Mouse (Mus musculus) small intestine, adult 2 months (tissue): ENCODE data around the gene Ntm. TPM values are rescaled to one million over a fixed set of nuclear protein-coding genes. Genes with fewer than 3 reads are reported as not detected.

Experiments
- H3K27ac ChIP-seq: fragments of 200-500 bp; 2 replicates; pipeline ENCODE4 v1.5.1; 2012; ENCODE audit warnings: low read depth, low read length, control low read depth, inconsistent platforms; ENCODE audit not compliant: insufficient read depth
- H3K27me3 ChIP-seq: fragments of 200-500 bp; 2 replicates; pipeline ENCODE4 v1.6.1; 2012; ENCODE audit warnings: mild to moderate bottlenecking, moderate library complexity, low read length, inconsistent platforms; ENCODE audit not compliant: control insufficient read depth, insufficient read depth
- H3K36me3 ChIP-seq: fragments of 200-500 bp; 2 replicates; pipeline ENCODE4 v1.6.1; 2012; ENCODE audit warnings: mild to moderate bottlenecking, low read length, control low read depth, inconsistent platforms; ENCODE audit not compliant: control insufficient read depth, insufficient read depth
- H3K4me1 ChIP-seq: fragments of 200-500 bp; 2 replicates; pipeline ENCODE4 v1.6.1; 2012; ENCODE audit warnings: low read length, inconsistent platforms, mixed read lengths; ENCODE audit not compliant: control insufficient read depth, insufficient read depth, insufficient read length
- H3K4me3 ChIP-seq: fragments of 200-500 bp; 2 replicates; pipeline ENCODE4 v1.5.1; 2012; ENCODE audit warnings: low read depth, mild to moderate bottlenecking, control low read depth, inconsistent platforms, low read length, moderate library complexity
- CTCF ChIP-seq: fragments of 200-500 bp; IDR thresholded peaks from 2 replicates; pipeline ENCODE4 v1.5.1; 2012; ENCODE audit warnings: low read depth, mild to moderate bottlenecking, control low read depth, inconsistent platforms, low read length, moderate library complexity, mixed read lengths; ENCODE audit not compliant: insufficient replicate concordance, insufficient read length; ENCODE audit errors: extremely low read depth
- POLR2A ChIP-seq: fragments of 200-500 bp; IDR thresholded peaks from 2 replicates; pipeline ENCODE4 v1.6.1; 2012; ENCODE audit warnings: low read depth, mild to moderate bottlenecking, control low read depth, inconsistent platforms, low read length, moderate library complexity
- WGBS: fragments of 180-500 bp; shearing (Covaris S2); methylation state at CpG from one replicate; pipeline ENCODE4 v1.1.7; 2018; 5-methylcytosine and 5-hydroxymethylcytosine counted together
- polyA plus RNA-seq: library from polyadenylated mRNA; depleted of rRNA; stranded (reverse); fragments of >200 nt; gene quantifications from 2 replicates; pipeline ENCODE4 v1.2.3, GENCODE M21; 2012

Ntm gene
- polyA plus RNA-seq, 1 experiment = 0.10 TPM

DNA sequence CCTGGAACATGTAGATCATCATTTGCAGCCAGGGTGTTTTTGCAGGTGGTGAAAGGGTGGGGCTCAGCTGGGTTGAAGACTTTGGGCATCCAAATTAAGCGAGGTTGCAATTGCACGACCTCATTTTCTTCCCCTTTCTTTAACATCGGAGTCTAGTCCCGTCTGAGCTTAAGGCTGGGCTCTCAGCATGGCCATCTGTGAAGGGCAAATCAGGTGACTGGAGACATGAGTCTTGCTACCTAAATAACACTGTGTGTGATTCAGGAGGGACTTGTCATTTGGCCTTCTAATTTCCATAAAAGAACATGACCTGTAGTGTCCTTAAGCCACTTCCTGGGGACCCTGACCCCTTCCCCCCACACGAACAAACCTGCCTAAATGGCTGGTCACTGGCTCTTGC lies 394.4 kb downstream of the Ntm start:
- 62% methylated on average over 5 of the region's 5 CpGs for WGBS
- Histone ChIP-seq H3K36me3 (no peaks in the 10 kb centered on the region), H3K27me3 (no peaks in the 10 kb centered on the region), H3K27ac (no peak overlapping the region), H3K4me3 (no peak overlapping the region), H3K4me1 (no peaks in the 10 kb centered on the region)
- no peak for TF ChIP-seq POLR2A
- no peak for TF ChIP-seq CTCF

DNA sequence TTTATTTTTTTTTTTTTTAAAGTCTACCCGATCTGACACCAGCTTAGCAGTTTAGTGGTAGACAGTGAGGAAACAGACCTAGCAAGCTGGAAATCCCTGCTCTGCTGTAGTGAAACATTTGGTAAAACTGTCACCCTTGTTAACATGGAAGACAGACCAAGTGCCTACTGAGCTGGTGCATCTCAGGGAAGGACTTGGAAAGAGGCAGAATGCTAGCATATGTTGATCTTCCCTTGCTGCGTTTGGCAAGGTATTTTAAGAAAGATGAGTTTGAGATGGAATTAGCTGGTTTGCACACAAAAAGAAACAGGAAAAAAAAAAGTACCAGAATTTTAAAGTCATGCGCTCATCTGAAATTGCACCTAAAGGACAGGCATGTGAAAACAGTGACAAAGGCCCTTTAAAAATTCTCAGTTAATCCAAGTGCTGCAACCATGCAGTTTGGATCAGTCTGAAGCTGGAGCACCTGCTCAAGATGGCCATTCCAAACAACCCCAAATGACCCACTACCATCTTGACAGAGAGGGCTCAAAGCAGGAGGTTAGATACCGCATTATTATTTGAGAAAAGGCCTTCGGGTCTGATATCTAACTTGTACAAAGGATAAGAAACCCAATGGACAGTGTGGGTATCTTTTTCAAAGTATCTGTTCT lies 400.4 kb downstream of the Ntm start:
- Histone ChIP-seq H3K36me3 (no peaks in the 10 kb centered on the region), H3K4me1 (no peaks in the 10 kb centered on the region), H3K4me3 (no peak overlapping the region), H3K27ac (no peak overlapping the region), H3K27me3 (no peaks in the 10 kb centered on the region)
- 81% methylated on average over 5 of the region's 5 CpGs for WGBS
- TF ChIP-seq POLR2A = no peak
- no peak for TF ChIP-seq CTCF

DNA sequence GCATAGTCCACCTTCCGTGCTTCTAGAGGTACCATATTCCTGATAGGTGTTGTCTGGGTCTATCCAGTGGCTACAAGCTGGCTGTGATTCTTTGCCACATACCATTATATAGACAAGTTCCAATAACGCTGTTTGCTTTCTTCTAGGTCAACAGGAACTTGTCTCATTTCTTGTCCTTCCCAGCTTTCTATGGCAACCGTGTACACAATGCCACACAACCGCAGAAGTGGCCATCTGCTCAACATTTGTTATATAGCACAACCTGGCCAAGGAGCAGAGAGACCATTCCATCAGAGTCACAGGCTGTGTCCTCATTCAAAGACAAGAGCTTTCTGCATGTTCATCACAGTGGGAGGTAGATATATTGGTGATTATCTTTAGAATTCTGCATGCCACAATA lies 404.0 kb downstream of the Ntm start:
- 71% methylated on average over 4 of the region's 4 CpGs for WGBS
- H3K4me3 ChIP-seq = no peak overlapping the region
- no peak overlapping the region for H3K27ac ChIP-seq
- no peaks in the 10 kb centered on the region for H3K36me3 ChIP-seq
- TF ChIP-seq POLR2A = no peak
- TF ChIP-seq CTCF = no peak
- H3K27me3 ChIP-seq = no peaks in the 10 kb centered on the region
- no peaks in the 10 kb centered on the region for H3K4me1 ChIP-seq

- no peak for TF ChIP-seq POLR2A
- TF ChIP-seq CTCF = no peak
- Histone ChIP-seq H3K36me3 (no peaks in the 10 kb centered on the region), H3K27ac (no peak overlapping the region), H3K4me1 (no peaks in the 10 kb centered on the region), H3K4me3 (no peak overlapping the region), H3K27me3 (no peaks in the 10 kb centered on the region)
- WGBS = 76% methylated on average over 8 of the region's 8 CpGs
Observed at GRCm38 (mm10) chr9:29550582-29550981, 412.4 kb downstream of the Ntm start.

- WGBS = 79% methylated on average over 8 of the region's 8 CpGs
- Histone ChIP-seq H3K4me1 (no peaks in the 10 kb centered on the region), H3K27ac (no peak overlapping the region), H3K4me3 (no peak overlapping the region), H3K27me3 (no peaks in the 10 kb centered on the region), H3K36me3 (no peaks in the 10 kb centered on the region)
- TF ChIP-seq CTCF (no peak), POLR2A (no peak)
Observed at GRCm38 (mm10) chr9:29550107-29550506, 412.8 kb downstream of the Ntm start.

- no peaks in the 10 kb centered on the region for H3K27me3 ChIP-seq
- no peak overlapping the region for H3K27ac ChIP-seq
- no peak for TF ChIP-seq POLR2A
- TF ChIP-seq CTCF = no peak
- WGBS = 27% methylated on average over 2 of the region's 2 CpGs
- peaks cover 3% of the 10 kb centered on the region; the same call in 1 of the 2 replicates for H3K4me1 ChIP-seq
- H3K36me3 ChIP-seq = no peaks in the 10 kb centered on the region
- H3K4me3 ChIP-seq = no peak overlapping the region
Observed at GRCm38 (mm10) chr9:29536415-29536814, 426.5 kb downstream of the Ntm start.

DNA sequence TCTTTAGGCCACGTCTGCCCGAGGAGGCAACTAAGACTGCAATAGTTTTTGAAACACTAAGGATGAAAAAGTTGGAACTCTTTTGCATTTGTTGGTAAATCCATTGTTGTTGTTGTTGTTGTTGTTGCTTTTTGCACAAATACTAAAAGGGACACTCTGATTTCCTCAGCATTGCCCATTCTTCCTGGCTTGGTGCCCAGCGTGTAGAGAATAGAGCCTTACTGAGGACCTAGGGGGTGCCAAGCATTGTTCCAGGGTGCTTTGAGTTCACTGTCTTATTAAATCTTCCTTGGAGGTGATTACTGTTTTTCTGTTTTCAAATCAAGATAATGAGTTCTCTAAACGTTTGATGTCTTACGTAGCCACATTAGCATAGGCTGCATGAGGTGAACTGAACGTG lies 428.2 kb downstream of the Ntm start:
- H3K27ac ChIP-seq = no peak overlapping the region
- TF ChIP-seq POLR2A = no peak
- no peak for TF ChIP-seq CTCF
- 85% methylated on average over 6 of the region's 6 CpGs for WGBS
- no peaks in the 10 kb centered on the region for H3K27me3 ChIP-seq
- peaks cover 3% of the 10 kb centered on the region; the same call in 1 of the 2 replicates for H3K4me1 ChIP-seq
- no peaks in the 10 kb centered on the region for H3K36me3 ChIP-seq
- no peak overlapping the region for H3K4me3 ChIP-seq
